Mouse (Mus musculus) erythroblast, embryonic 14.5 days (primary cell): Measurements from ENCODE around the gene Pck1. TPM values are rescaled to one million over a fixed set of nuclear protein-coding genes. Genes with fewer than 3 reads are reported as not detected.

Experiments used
- H3K27me3 ChIP-seq: 2 replicates; pipeline ENCODE4 v1.6.1; 2012; ENCODE audit warnings: inconsistent platforms; ENCODE audit not compliant: control insufficient read depth
- H3K36me3 ChIP-seq: 2 replicates; pipeline ENCODE4 v1.6.1; 2012; ENCODE audit warnings: mild to moderate bottlenecking, inconsistent platforms; ENCODE audit not compliant: control insufficient read depth
- H3K4me1 ChIP-seq: 2 replicates; pipeline ENCODE4 v1.6.1; 2012; ENCODE audit warnings: inconsistent platforms; ENCODE audit not compliant: control insufficient read depth
- H3K4me3 ChIP-seq: replicated peaks from 2 replicates; pipeline ENCODE3; 2012; ENCODE audit warnings: moderate library complexity, mild to moderate bottlenecking, inconsistent platforms
- H3K9me3 ChIP-seq: 2 replicates; pipeline ENCODE4 v1.6.1; 2012; ENCODE audit warnings: low read length, inconsistent platforms, mixed read lengths; ENCODE audit not compliant: control insufficient read depth
- GATA1 ChIP-seq: IDR thresholded peaks from 2 replicates; pipeline ENCODE4 v1.6.1; 2012; ENCODE audit warnings: low read length, inconsistent platforms, mixed read lengths
- TAL1 ChIP-seq: IDR thresholded peaks from 3 replicates; pipeline ENCODE4 v1.6.1; 2012; ENCODE audit warnings: low read length, inconsistent platforms, mixed read lengths
- polyA plus RNA-seq: library from polyadenylated mRNA; stranded (reverse); fragments of >175 nt; gene quantifications from 2 replicates; pipeline ENCODE4 v1.2.3, GENCODE M21; 2012

The Pck1 gene
- polyA plus RNA-seq, 1 experiment = 0.01 TPM

GRCm38 (mm10) chr2:173145808-173146207, 7.0 kb upstream of the Pck1 start:
- TF ChIP-seq GATA1 (no peak), TAL1 (no peak)
- Histone ChIP-seq H3K4me3 (no peak overlapping the region), H3K27me3 (peaks cover 11% of the 10 kb centered on the region; the same call in 1 of the 2 replicates), H3K4me1 (no peaks in the 10 kb centered on the region), H3K9me3 (peaks cover 2% of the 10 kb centered on the region; the same call in 1 of the 2 replicates), H3K36me3 (no peaks in the 10 kb centered on the region)

GRCm38 (mm10) chr2:173146728-173147127, 6.1 kb upstream of the Pck1 start:
- TF ChIP-seq GATA1 = no peak
- no peak for TF ChIP-seq TAL1
- peaks cover 2% of the 10 kb centered on the region; the same call in 1 of the 2 replicates for H3K9me3 ChIP-seq

GRCm38 (mm10) chr2:173148001-173148400, 4.8 kb upstream of the Pck1 start:
- H3K4me3 ChIP-seq = no peak overlapping the region
- peaks cover 2% of the 10 kb centered on the region; the same call in 1 of the 2 replicates for H3K9me3 ChIP-seq
- H3K27me3 ChIP-seq = peaks cover 8% of the 10 kb centered on the region; the same call in 1 of the 2 replicates
- TF ChIP-seq TAL1 (no peak), GATA1 (no peak)
- H3K36me3 ChIP-seq = no peaks in the 10 kb centered on the region
- no peaks in the 10 kb centered on the region for H3K4me1 ChIP-seq

More at GRCm38 (mm10) chr2:173146728-173147127, 6.1 kb upstream of the Pck1 start:
- Histone ChIP-seq H3K36me3 (no peaks in the 10 kb centered on the region), H3K4me1 (no peaks in the 10 kb centered on the region), H3K4me3 (no peak overlapping the region), H3K27me3 (peaks cover 9% of the 10 kb centered on the region; the same call in 1 of the 2 replicates)

GRCm38 (mm10) chr2:173151352-173151751, 1.5 kb upstream of the Pck1 start:
- no peaks in the 10 kb centered on the region for H3K4me1 ChIP-seq
- no peaks in the 10 kb centered on the region for H3K36me3 ChIP-seq
- no peak overlapping the region for H3K4me3 ChIP-seq
- TF ChIP-seq GATA1 (no peak), TAL1 (no peak)
- H3K27me3 ChIP-seq = no peaks in the 10 kb centered on the region
- H3K9me3 ChIP-seq = peaks cover 2% of the 10 kb centered on the region; the same call in 1 of the 2 replicates

- Histone ChIP-seq H3K27me3 (no peaks in the 10 kb centered on the region), H3K4me1 (no peaks in the 10 kb centered on the region), H3K4me3 (no peak overlapping the region), H3K36me3 (no peaks in the 10 kb centered on the region), H3K9me3 (peaks cover 2% of the 10 kb centered on the region; the same call in 1 of the 2 replicates)
- TF ChIP-seq GATA1 = no peak
- no peak for TF ChIP-seq TAL1
Measured at GRCm38 (mm10) chr2:173151784-173152284, 1.0 kb upstream of the Pck1 start.

GRCm38 (mm10) chr2:173153266-173153665, 418 bp downstream of the Pck1 start:
- no peak for TF ChIP-seq TAL1
- no peak for TF ChIP-seq GATA1
- Histone ChIP-seq H3K4me1 (no peaks in the 10 kb centered on the region), H3K4me3 (no peak overlapping the region), H3K36me3 (no peaks in the 10 kb centered on the region), H3K9me3 (peaks cover 2% of the 10 kb centered on the region; the same call in 1 of the 2 replicates), H3K27me3 (no peaks in the 10 kb centered on the region)

GRCm38 (mm10) chr2:173154513-173154912, 1.7 kb downstream of the Pck1 start:
- no peak for TF ChIP-seq TAL1
- no peak for TF ChIP-seq GATA1
- Histone ChIP-seq H3K9me3 (peaks cover 2% of the 10 kb centered on the region; the same call in 1 of the 2 replicates), H3K36me3 (no peaks in the 10 kb centered on the region), H3K27me3 (no peaks in the 10 kb centered on the region), H3K4me3 (no peak overlapping the region), H3K4me1 (no peaks in the 10 kb centered on the region)

GRCm38 (mm10) chr2:173154962-173155361, 2.1 kb downstream of the Pck1 start:
- no peaks in the 10 kb centered on the region for H3K4me1 ChIP-seq
- H3K4me3 ChIP-seq = no peak overlapping the region
- H3K9me3 ChIP-seq = peaks cover 2% of the 10 kb centered on the region; the same call in 1 of the 2 replicates
- TF ChIP-seq TAL1 (no peak), GATA1 (no peak)
- no peaks in the 10 kb centered on the region for H3K36me3 ChIP-seq
- H3K27me3 ChIP-seq = no peaks in the 10 kb centered on the region

GRCm38 (mm10) chr2:173155907-173156306, 3.1 kb downstream of the Pck1 start:
- Histone ChIP-seq H3K36me3 (no peaks in the 10 kb centered on the region), H3K27me3 (no peaks in the 10 kb centered on the region), H3K9me3 (no peaks in the 10 kb centered on the region; the same call in 1 of the 2 replicates), H3K4me3 (no peak overlapping the region), H3K4me1 (no peaks in the 10 kb centered on the region)
- no peak for TF ChIP-seq TAL1
- TF ChIP-seq GATA1 = no peak
